22 mouse cellular contexts compared by ENCODE assay signal in genomic region chr12:55415762-55416161, GRCm38 (mm10). TPM values are rescaled to one million over a fixed set of nuclear protein-coding genes. Genes with fewer than 3 reads are reported as not detected.
DNase-seq lines count a peak whose midpoint lies in the region; ATAC-seq and TF ChIP-seq lines count a peak whose summit lies in the region.
"Had no signal": no experiment of that assay in that cellular context is flagged by ENCODE, and none has a peak within 500 bp of the region (broad histone marks: within the 10 kb centered on the region; RNA-seq: fewer than 3 reads in every experiment).

No protein-coding gene starts in this region.

- H3K4me2 ChIP-seq in kidney, embryonic 14.5 days (replicated peaks; ENCODE audit: low read depth, low read length): no peak overlapping the region
- H3K4me2 ChIP-seq in lung, postnatal 0 days (replicated peaks; ENCODE audit: low read depth, low read length): no peak overlapping the region
- no peak overlapping the region for H3K4me2 ChIP-seq in intestine, embryonic 16.5 days (ENCODE audit: low read depth, low read length)
- no peak overlapping the region for H3K4me2 ChIP-seq in forebrain, embryonic 12.5 days
- H3K4me2 ChIP-seq: heart, embryonic 15.5 days; limb, embryonic 15.5 days; neural tube, embryonic 13.5 days had no signal

- TF ChIP-seq CTCF in lung, postnatal 0 days (IDR thresholded peaks at IDR 0.05): no peak

- no peak overlapping the region for H3K27ac ChIP-seq in kidney, embryonic 14.5 days (ENCODE audit: low read depth, low read length)
- no peak overlapping the region for H3K27ac ChIP-seq in lung, postnatal 0 days (ENCODE audit: low read length)
- 0 out of 2 replicates have a peak overlapping the region, but pooled peaks have one; percentile 19 for H3K27ac ChIP-seq in intestine, embryonic 16.5 days (ENCODE audit: low read length)
- no peak overlapping the region for H3K27ac ChIP-seq in forebrain, embryonic 12.5 days
- H3K27ac ChIP-seq: forebrain, embryonic 10.5 days; heart, adult 2 months; heart, embryonic 15.5 days; limb, embryonic 15.5 days; neural tube, embryonic 13.5 days had no signal

- no peaks in the 10 kb centered on the region for H3K9me3 ChIP-seq in kidney, embryonic 14.5 days (ENCODE audit: control insufficient read depth, low read length)
- no peaks in the 10 kb centered on the region for H3K9me3 ChIP-seq in lung, postnatal 0 days (ENCODE audit: low read length)
- no peaks in the 10 kb centered on the region for H3K9me3 ChIP-seq in intestine, embryonic 16.5 days (ENCODE audit: control insufficient read depth, low read length)
- no peaks in the 10 kb centered on the region for H3K9me3 ChIP-seq in forebrain, embryonic 12.5 days
- H3K9me3 ChIP-seq: heart, embryonic 15.5 days; limb, embryonic 15.5 days; megakaryocyte, embryonic 14.5 days; neural tube, embryonic 13.5 days had no signal

- peaks cover 89% of the 10 kb centered on the region for H3K36me3 ChIP-seq in kidney, embryonic 14.5 days (ENCODE audit: control insufficient read depth, insufficient read depth, low read length)
- peaks cover 18% of the 10 kb centered on the region; the same call in 1 of the 2 replicates for H3K36me3 ChIP-seq in lung, postnatal 0 days (ENCODE audit: insufficient read depth, low read length)
- H3K36me3 ChIP-seq in intestine, embryonic 16.5 days (ENCODE audit: control insufficient read depth, insufficient read depth, low read length): peaks cover 24% of the 10 kb centered on the region
- H3K36me3 ChIP-seq in forebrain, embryonic 12.5 days (replicated peaks): peaks cover 84% of the 10 kb centered on the region

- no peak overlapping the region for H3K9ac ChIP-seq in kidney, embryonic 14.5 days (ENCODE audit: low read depth, low read length)
- H3K9ac ChIP-seq in lung, postnatal 0 days (replicated peaks; ENCODE audit: low read depth): no peak overlapping the region
- no peak overlapping the region for H3K9ac ChIP-seq in intestine, embryonic 16.5 days (ENCODE audit: low read depth, low read length)
- no peak overlapping the region for H3K9ac ChIP-seq in forebrain, embryonic 12.5 days
- H3K9ac ChIP-seq: heart, embryonic 15.5 days; limb, embryonic 15.5 days; neural tube, embryonic 13.5 days had no signal

- no peak for TF ChIP-seq EP300 in lung, postnatal 0 days (IDR thresholded peaks at IDR 0.05)

- no peak overlapping the region for H3K4me3 ChIP-seq in kidney, embryonic 14.5 days (ENCODE audit: low read length)
- H3K4me3 ChIP-seq in lung, postnatal 0 days (ENCODE audit: low read depth, low read length): no peak overlapping the region
- H3K4me3 ChIP-seq in intestine, embryonic 16.5 days (ENCODE audit: low read length): no peak overlapping the region
- H3K4me3 ChIP-seq in forebrain, embryonic 12.5 days (replicated peaks): no peak overlapping the region
- H3K4me3 ChIP-seq: forebrain, embryonic 10.5 days; heart, adult 2 months; heart, embryonic 15.5 days; limb, embryonic 15.5 days; megakaryocyte, embryonic 14.5 days; neural tube, embryonic 13.5 days had no signal

- WGBS in kidney, embryonic 14.5 days: 88% methylated on average over 1 of the region's 1 CpGs
- WGBS in lung, postnatal 0 days: 56% methylated on average over 1 of the region's 1 CpGs
- WGBS in intestine, embryonic 16.5 days: 56% methylated on average over 1 of the region's 1 CpGs
- WGBS in forebrain, embryonic 12.5 days: 100% methylated on average over 1 of the region's 1 CpGs

- peak; percentile 67 for DNase-seq in kidney, adult 11 months
- DNase-seq in lung, postnatal 0 days (ENCODE audit: low spot score): peak; percentile 24
- no peak for DNase-seq in lung, postnatal 4 days
- DNase-seq in kidney, postnatal 36 days: peak; percentile 82 to 84
- no peak for DNase-seq in layer of hippocampus, adult 18-20 months (ENCODE audit: low spot score in 2 of 2)
- DNase-seq: B cell, adult 2 months; cerebellum, adult 8-10 months; gastrocnemius, postnatal 10 days; heart, adult 2 months; layer of hippocampus, postnatal 36 days; midbrain, embryonic 14.5 days; right cerebral cortex, adult 18-20 months; thymus, postnatal 36 days had no signal

- H3K27me3 ChIP-seq in kidney, embryonic 14.5 days (ENCODE audit: control insufficient read depth, insufficient read depth, low read length): no peaks in the 10 kb centered on the region
- no peaks in the 10 kb centered on the region for H3K27me3 ChIP-seq in lung, postnatal 0 days (replicated peaks; ENCODE audit: insufficient read depth, low read length)
- no peaks in the 10 kb centered on the region for H3K27me3 ChIP-seq in intestine, embryonic 16.5 days (replicated peaks; ENCODE audit: control insufficient read depth, insufficient read depth, low read length)
- H3K27me3 ChIP-seq in forebrain, embryonic 12.5 days: no peaks in the 10 kb centered on the region
- H3K27me3 ChIP-seq: heart, embryonic 15.5 days; limb, embryonic 15.5 days; megakaryocyte, embryonic 14.5 days; neural tube, embryonic 13.5 days had no signal

- ATAC-seq in kidney, embryonic 14.5 days (ENCODE audit: low FRiP score, low TSS enrichment): no peak
- peak; percentile 35 for ATAC-seq in lung, postnatal 0 days
- peak; percentile 76 for ATAC-seq in intestine, embryonic 16.5 days
- no peak for ATAC-seq in forebrain, embryonic 12.5 days (ENCODE audit: low FRiP score)
- ATAC-seq: hindbrain, embryonic 16.5 days had no signal

- no peaks in the 10 kb centered on the region for H3K4me1 ChIP-seq in kidney, embryonic 14.5 days (ENCODE audit: control insufficient read depth, insufficient read depth, low read length)
- H3K4me1 ChIP-seq in lung, postnatal 0 days (ENCODE audit: insufficient read depth, low read depth, low read length): no peaks in the 10 kb centered on the region
- no peaks in the 10 kb centered on the region for H3K4me1 ChIP-seq in intestine, embryonic 16.5 days (ENCODE audit: control insufficient read depth, insufficient read depth, low read length)
- H3K4me1 ChIP-seq in forebrain, embryonic 12.5 days: no peaks in the 10 kb centered on the region
- H3K4me1 ChIP-seq: forebrain, embryonic 10.5 days; heart, embryonic 15.5 days; limb, embryonic 15.5 days; megakaryocyte, embryonic 14.5 days; neural tube, embryonic 13.5 days had no signal

RNA-seq across cellular contexts. Expression of gene Psma6, which starts 31.7 kb away (rescaled TPM):
- polyA plus RNA-seq in kidney, embryonic 14.5 days (2014; fragmentation: Nextera tagmentation; extraction: Ambion mirVana): 473 and 512 TPM in 2 replicates
- 281 and 292 TPM in 2 replicates for polyA plus RNA-seq in lung, postnatal 0 days (2015; fragmentation: Nextera tagmentation; extraction: Ambion mirVana)
- polyA plus RNA-seq in intestine, embryonic 16.5 days (2015; fragmentation: Nextera tagmentation; extraction: Ambion mirVana): 375 and 407 TPM in 2 replicates
- 425 and 437 TPM in 2 replicates for polyA plus RNA-seq in forebrain, embryonic 12.5 days (2016; fragmentation: Nextera tagmentation; extraction: Ambion mirVana)
- 100 to 1,000 TPM; 140 to 142 TPM for total RNA-seq in layer of hippocampus, adult 18-20 months (2021)

Comparison
In these comparisons a context has a peak if more than half of its experiments do, and no peak if none do; other contexts are left out.
1. DNase-seq: peak in kidney, adult 11 months (single experiment), lung, postnatal 0 days (single experiment) and kidney, postnatal 36 days (2 of 2); none in lung, postnatal 4 days (0 of 2) and layer of hippocampus, adult 18-20 months (0 of 2).
2. ATAC-seq: peak in lung, postnatal 0 days (single experiment) and intestine, embryonic 16.5 days (single experiment); none in kidney, embryonic 14.5 days (single experiment) and forebrain, embryonic 12.5 days (single experiment).